Mouse (Mus musculus) liver, embryonic 14.5 days (tissue): ENCODE results near the gene Eif3k. TPM values are rescaled to one million over a fixed set of nuclear protein-coding genes. Genes with fewer than 3 reads are reported as not detected.

Experiments
- ATAC-seq: fragments of 200-750 bp; cut with Nextera tagmentation; 2 replicates; pipeline ENCODE4 v1.8.0; 2017; ENCODE audit warnings: moderate number of reproducible peaks, mild to moderate bottlenecking, moderate library complexity; ENCODE audit not compliant: insufficient read depth
- DNase-seq, 3 experiments: peaks; one replicate each; pipeline ENCODE4 v3.0.0-alpha.2; 2012 to 2013; ENCODE audit warnings: low read depth in 3 of 3, low spot score in 3 of 3
- H3K27ac ChIP-seq: fragments of 300-500 bp; sonication (generic); 2 replicates; pipeline ENCODE4 v1.5.1; 2014; ENCODE audit warnings: moderate library complexity, mild to moderate bottlenecking, control low read depth, inconsistent platforms
- H3K27me3 ChIP-seq: fragments of 300-500 bp; sonication (generic); 2 replicates; pipeline ENCODE4 v1.6.1; 2014; ENCODE audit warnings: mild to moderate bottlenecking, low read length, moderate library complexity; ENCODE audit not compliant: control insufficient read depth, insufficient read depth
- H3K36me3 ChIP-seq: fragments of 300-500 bp; sonication (generic); replicated peaks from 2 replicates; pipeline ENCODE4 v1.6.1; 2014; ENCODE audit warnings: low read depth; ENCODE audit not compliant: control insufficient read depth, insufficient read depth
- H3K4me1 ChIP-seq, 2 experiments: fragments of 200-500 bp in 1 of 2; fragments of 300-500 bp in 1 of 2; sonication (generic) in 1 of 2; replicated peaks; 2 replicates each; pipeline ENCODE4 v1.6.1; 2012 to 2014; ENCODE audit warnings: antibody characterized with exemption in 1 of 2, inconsistent platforms in 1 of 2, low read length in 1 of 2; ENCODE audit not compliant: control insufficient read depth in 2 of 2, insufficient read depth in 2 of 2
- H3K4me2 ChIP-seq: fragments of 300-500 bp; sonication (generic); 2 replicates; pipeline ENCODE4 v1.6.1; 2014; ENCODE audit warnings: low read depth, mild to moderate bottlenecking, control low read depth, moderate library complexity
- H3K4me3 ChIP-seq, 2 experiments: fragments of 200-500 bp in 1 of 2; fragments of 300-500 bp in 1 of 2; sonication (generic) in 1 of 2; 2 replicates each; pipeline ENCODE4 v1.5.1; 2012 to 2014; ENCODE audit warnings: low read depth in 2 of 2, low read length in 2 of 2, mild to moderate bottlenecking in 2 of 2, control low read depth in 1 of 2, inconsistent platforms in 1 of 2, moderate library complexity in 1 of 2; ENCODE audit not compliant: insufficient read depth in 1 of 2
- H3K9ac ChIP-seq: fragments of 300-500 bp; sonication (generic); replicated peaks from 2 replicates; pipeline ENCODE4 v1.6.1; 2014; ENCODE audit warnings: mild to moderate bottlenecking, control low read depth, moderate library complexity
- H3K9me3 ChIP-seq: fragments of 300-500 bp; sonication (generic); 2 replicates; pipeline ENCODE4 v1.6.1; 2016; ENCODE audit warnings: low read length, mixed read lengths; ENCODE audit not compliant: control insufficient read depth
- CTCF ChIP-seq: IDR thresholded peaks from 2 replicates; pipeline ENCODE4 v1.5.1; 2016; ENCODE audit warnings: antibody characterized with exemption, low read depth, control low read depth
- EP300 ChIP-seq: IDR thresholded peaks from 2 replicates; pipeline ENCODE4 v1.6.1; 2016; ENCODE audit warnings: antibody characterized with exemption, low read depth
- WGBS: fragments of 180-500 bp; shearing (Covaris S2); extraction: QIAGEN DNeasy Blood & Tissue Kit; methylation state at CpG from one replicate; pipeline ENCODE4 v1.1.7; 2014; ENCODE audit not compliant: insufficient replicate concordance; 5-methylcytosine and 5-hydroxymethylcytosine counted together
- polyA plus RNA-seq, 2 experiments: library from polyadenylated mRNA; depleted of rRNA in 1 of 2; stranded (reverse) in 1 of 2; unstranded in 1 of 2; fragments of >200 nt; fragmentation: Nextera tagmentation in 1 of 2; extraction: Ambion mirVana in 1 of 2; gene quantifications; 2 replicates each; pipeline versions ENCODE4 v1.2.1 to v1.2.3; 2012 to 2014

Gene Eif3k
- polyA plus RNA-seq, 2 experiments, result 281 to 283 TPM

- TF ChIP-seq CTCF (no peak), EP300 (no peak)
- Histone ChIP-seq H3K4me3 (no peak overlapping the region), H3K9me3 (no peaks in the 10 kb centered on the region), H3K27me3 (no peaks in the 10 kb centered on the region), H3K4me1 (peaks cover 10 to 49% of the 10 kb centered on the region in 2 experiments), H3K27ac (no peak overlapping the region), H3K36me3 (peaks cover 3% of the 10 kb centered on the region; the same call in 1 of the 2 replicates), H3K9ac (no peak overlapping the region), H3K4me2 (no peak overlapping the region)
- WGBS, result 61% methylated on average over 6 of the region's 6 CpGs
- no peak for ATAC-seq
- DNase-seq, result no peak
Observed at GRCm38 (mm10) chr7:28932421-28933041, 49.1 kb downstream of the Eif3k start.

GRCm38 (mm10) chr7:28931695-28932039 is 50.0 kb downstream of the Eif3k start:
- Histone ChIP-seq H3K4me1 (peaks cover 4 to 42% of the 10 kb centered on the region in 2 experiments; a peak in 3 of 4 replicates), H3K27ac (no peak overlapping the region), H3K4me3 (no peak overlapping the region), H3K9ac (no peak overlapping the region), H3K9me3 (no peaks in the 10 kb centered on the region), H3K36me3 (0 out of 2 replicates have a peak, but pooled peaks cover 3% of the 10 kb centered on the region), H3K4me2 (no peak overlapping the region), H3K27me3 (no peaks in the 10 kb centered on the region)
- 79% methylated on average over 4 of the region's 4 CpGs for WGBS
- TF ChIP-seq CTCF (no peak), EP300 (no peak)
- DNase-seq (no peak), ATAC-seq (no peak)

- H3K4me2 ChIP-seq, result no peak overlapping the region
- WGBS, result 84% methylated on average over 7 of the region's 7 CpGs
- peaks cover under 1 to 39% of the 10 kb centered on the region in 2 experiments; a peak in 3 of 4 replicates for H3K4me1 ChIP-seq
- H3K27me3 ChIP-seq, result no peaks in the 10 kb centered on the region
- DNase-seq (no peak), ATAC-seq (no peak)
- H3K9me3 ChIP-seq, result no peaks in the 10 kb centered on the region
- H3K27ac ChIP-seq, result no peak overlapping the region
- H3K4me3 ChIP-seq, result no peak overlapping the region
- 0 out of 2 replicates have a peak, but pooled peaks cover 3% of the 10 kb centered on the region for H3K36me3 ChIP-seq
- no peak overlapping the region for H3K9ac ChIP-seq
- TF ChIP-seq CTCF (no peak), EP300 (no peak)
Observed at GRCm38 (mm10) chr7:28931032-28931694, 50.5 kb downstream of the Eif3k start.

- Histone ChIP-seq H3K36me3 (0 out of 2 replicates have a peak, but pooled peaks cover 3% of the 10 kb centered on the region), H3K27ac (no peak overlapping the region), H3K4me2 (no peak overlapping the region), H3K27me3 (no peaks in the 10 kb centered on the region), H3K9ac (no peak overlapping the region), H3K4me1 (peaks cover 0 to 42% of the 10 kb centered on the region in 2 experiments; a peak in 3 of 4 replicates), H3K9me3 (no peaks in the 10 kb centered on the region), H3K4me3 (no peak overlapping the region)
- no peak for TF ChIP-seq EP300
- TF ChIP-seq CTCF, result no peak
- WGBS, result 59% methylated on average over 5 of the region's 5 CpGs
- ATAC-seq (no peak), DNase-seq (no peak)
Observed at GRCm38 (mm10) chr7:28930320-28931031, 51.2 kb downstream of the Eif3k start.

GRCm38 (mm10) chr7:28929381-28929780 is 52.3 kb downstream of the Eif3k start:
- 68% methylated on average over 3 of the region's 3 CpGs for WGBS
- TF ChIP-seq EP300, result no peak
- no peak for TF ChIP-seq CTCF
- H3K9me3 ChIP-seq, result no peaks in the 10 kb centered on the region
- ATAC-seq, result no peak
- H3K27ac ChIP-seq, result no peak overlapping the region
- H3K9ac ChIP-seq, result no peak overlapping the region
- H3K27me3 ChIP-seq, result no peaks in the 10 kb centered on the region
- H3K4me1 ChIP-seq, result peaks cover 3 to 52% of the 10 kb centered on the region in 2 experiments; a peak in 3 of 4 replicates
- H3K4me2 ChIP-seq, result no peak overlapping the region
- DNase-seq, result no peak
- H3K4me3 ChIP-seq, result no peak overlapping the region
- H3K36me3 ChIP-seq, result 0 out of 2 replicates have a peak, but pooled peaks cover 3% of the 10 kb centered on the region
